Mouse (Mus musculus) cortical plate, adult 2 months (tissue): ENCODE measurements around the gene Olfr726.

Source experiments
- CTCF ChIP-seq: fragments of 200-500 bp; IDR thresholded peaks from 2 replicates; pipeline ENCODE4 v1.5.1; 2011; ENCODE audit warnings: mild to moderate bottlenecking, control low read depth, low read length; ENCODE audit not compliant: insufficient read depth; ENCODE audit errors: extremely low read depth
- POLR2A ChIP-seq: fragments of 200-500 bp; IDR thresholded peaks from 2 replicates; pipeline ENCODE4 v1.6.1; 2011; ENCODE audit warnings: mild to moderate bottlenecking, low read length, control low read depth; ENCODE audit not compliant: insufficient read depth; ENCODE audit errors: extremely low read depth

DNA sequence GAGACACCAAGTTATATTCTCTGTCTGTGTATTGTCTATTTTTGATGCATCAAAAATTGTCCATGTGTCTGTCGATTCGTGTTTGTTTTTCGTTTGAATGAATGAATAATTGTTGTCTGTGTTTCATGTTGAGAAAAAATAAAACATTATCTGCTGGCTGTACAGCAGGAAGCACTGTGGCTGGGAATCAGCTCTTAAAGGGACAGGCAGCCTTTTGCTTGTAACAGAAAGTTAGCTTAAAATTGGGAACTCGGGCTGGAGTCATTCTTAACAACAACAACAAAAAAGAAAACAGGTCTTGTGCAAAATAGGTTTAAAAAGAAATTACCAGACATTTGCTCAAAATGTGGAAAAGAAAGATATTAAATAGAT lies 28.0 kb downstream of the Olfr726 start:
- no peak for TF ChIP-seq CTCF
- TF ChIP-seq POLR2A, result no peak
